Mouse (Mus musculus) brain, embryonic 14.5 days (tissue): Measurements from ENCODE around the gene Rb1.

ENCODE experiments used
- CTCF ChIP-seq: fragments of 200-500 bp; IDR thresholded peaks from 2 replicates; pipeline ENCODE4 v1.5.1; 2012; ENCODE audit warnings: inconsistent platforms, mild to moderate bottlenecking, moderate library complexity, borderline replicate concordance; ENCODE audit not compliant: insufficient read depth, insufficient read length; ENCODE audit errors: extremely low read depth
- POLR2A ChIP-seq: fragments of 200-500 bp; IDR thresholded peaks from 2 replicates; pipeline ENCODE4 v1.6.1; 2012; ENCODE audit warnings: mild to moderate bottlenecking, inconsistent platforms, borderline replicate concordance; ENCODE audit not compliant: poor library complexity, insufficient read depth, insufficient read length, severe bottlenecking; ENCODE audit errors: extremely low read depth

DNA sequence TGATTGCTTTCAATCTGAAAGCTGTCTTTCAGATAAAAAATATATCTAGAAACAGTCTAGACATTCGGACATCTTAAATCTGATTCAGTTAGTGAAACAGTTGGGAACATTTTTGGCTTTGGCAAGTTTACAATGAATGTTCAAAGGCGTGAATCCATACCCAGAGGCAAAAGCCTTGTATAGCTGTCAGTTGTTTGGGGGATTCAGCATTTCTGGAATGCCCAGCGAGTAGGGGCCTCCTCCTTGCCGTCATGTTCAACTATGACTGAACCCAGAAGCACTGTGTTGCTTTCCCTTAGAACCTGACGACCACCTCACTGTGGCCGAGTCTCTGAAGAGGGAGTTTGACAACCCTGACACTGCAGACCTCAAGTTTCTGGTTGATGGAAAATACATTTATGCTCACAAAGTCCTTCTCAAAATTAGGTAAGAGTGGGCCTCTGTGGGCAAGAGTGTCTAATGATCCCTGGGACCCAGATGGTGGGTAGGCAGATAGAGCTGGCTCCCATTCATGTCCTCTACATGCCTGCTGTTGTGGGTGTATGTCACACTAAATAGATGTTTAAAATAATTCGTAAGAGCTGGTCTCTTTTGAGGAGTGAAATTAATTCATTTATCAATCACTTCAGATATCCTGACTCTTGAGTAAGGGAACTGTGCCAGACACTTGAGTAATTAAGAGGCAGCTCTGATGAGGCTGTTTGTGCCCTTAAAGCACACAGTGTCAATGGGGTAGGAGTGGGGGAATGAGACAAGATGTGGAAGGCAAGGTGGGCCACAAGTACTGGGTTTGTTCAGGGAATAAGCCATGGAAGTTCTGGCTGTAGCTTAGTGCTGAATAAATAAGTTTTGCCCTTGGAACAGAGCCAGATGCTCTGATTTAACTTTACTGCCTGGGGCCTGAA is 151.3 kb downstream of the Rb1 start:
- TF ChIP-seq CTCF (no peak), POLR2A (no peak)
